Mouse (Mus musculus) adrenal gland, postnatal 10 days (tissue): ENCODE results near the gene Crat. TPM values are rescaled to one million over a fixed set of nuclear protein-coding genes. Genes with fewer than 3 reads are reported as not detected.

Source experiments
- DNase-seq: peaks from one replicate; pipeline ENCODE4 v3.0.0; 2021; ENCODE audit warnings: mixed read lengths
- microRNA-seq: library from miRNA; unstranded; fragments of <30 nt; microRNA quantifications from one replicate; pipeline ENCODE4 v1.2.0, GENCODE M21; 2021
- total RNA-seq, 2 experiments: library from RNA; stranded (reverse); gene quantifications; 2 replicates each; pipeline ENCODE4 v1.2.3; 2021

The Crat gene
- total RNA-seq, 2 experiments from 2014 or later = 317 to 355 TPM

GRCm38 (mm10) chr2:30372726-30373125 lies 42.9 kb downstream of the Crat start:
- no peak for DNase-seq

DNA sequence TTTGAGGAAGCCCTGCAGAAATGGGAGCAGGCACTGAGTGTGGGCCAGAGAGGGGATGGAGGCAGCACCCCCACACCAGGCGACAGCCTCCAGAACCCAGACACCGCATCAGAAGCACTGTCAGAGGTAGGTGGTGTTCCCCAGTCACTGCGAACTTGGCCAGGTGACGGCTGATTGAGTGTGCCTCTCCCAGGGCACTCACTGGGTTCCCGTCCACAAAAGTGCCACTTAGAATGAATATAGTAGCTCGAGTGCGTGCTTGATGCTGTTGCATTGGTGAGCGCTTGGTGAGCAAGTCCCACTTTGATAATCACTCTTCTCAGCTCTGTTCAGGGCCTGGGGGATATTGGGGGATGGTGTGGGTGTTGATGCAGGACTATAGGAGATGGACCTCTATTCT lies 44.1 kb downstream of the Crat start:
- DNase-seq = no peak

DNA sequence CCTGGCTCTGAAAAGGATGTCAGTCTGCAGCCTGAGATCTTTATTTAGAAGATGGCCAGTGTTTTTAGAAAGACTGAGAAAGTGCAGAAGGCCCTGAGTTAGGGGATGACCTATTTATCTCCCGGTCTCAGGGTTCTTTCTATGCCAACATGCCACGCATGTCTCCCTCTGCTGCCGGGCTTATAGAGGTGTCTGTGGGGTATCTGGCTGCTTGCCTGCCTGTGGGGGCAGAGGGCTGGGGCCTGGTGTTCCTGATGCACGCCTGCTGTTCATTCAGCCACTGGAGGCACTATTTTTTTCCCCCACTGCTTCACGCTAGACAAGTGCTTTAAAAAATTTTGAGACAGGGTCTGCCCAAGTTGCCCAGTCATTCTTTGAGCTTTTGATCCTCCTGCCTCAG lies 49.4 kb downstream of the Crat start:
- DNase-seq = no peak

GRCm38 (mm10) chr2:30365281-30366069 lies 50.1 kb downstream of the Crat start:
- peak; percentile 57 for DNase-seq

GRCm38 (mm10) chr2:30363773-30364650 lies 51.6 kb downstream of the Crat start, which contains the start of gene Miga2:
Miga2 (plus strand) TSS chr2:30364233.
- DNase-seq = peak; percentile 99

GRCm38 (mm10) chr2:30362865-30363264 lies 52.7 kb downstream of the Crat start:
- DNase-seq = no peak

DNA sequence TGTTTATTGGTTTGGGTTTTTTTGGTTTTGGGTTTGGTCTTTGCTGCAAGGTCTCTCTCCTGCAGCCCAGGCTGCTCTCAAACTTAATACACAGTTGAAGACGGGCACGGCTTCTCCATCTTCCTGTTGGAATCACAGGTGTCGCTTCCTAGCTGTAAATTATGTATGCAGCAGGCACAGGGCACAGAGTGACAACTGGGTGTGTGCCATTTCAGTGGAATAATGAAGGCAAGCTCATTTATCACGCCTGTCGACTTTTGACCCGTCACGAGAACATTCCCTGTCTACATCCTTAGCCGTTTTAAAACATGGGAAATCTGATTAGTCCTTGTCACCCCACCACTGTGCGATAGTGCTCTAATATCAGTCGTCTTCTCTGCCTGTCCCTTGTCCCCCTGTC lies 55.0 kb downstream of the Crat start:
- no peak for DNase-seq

DNA sequence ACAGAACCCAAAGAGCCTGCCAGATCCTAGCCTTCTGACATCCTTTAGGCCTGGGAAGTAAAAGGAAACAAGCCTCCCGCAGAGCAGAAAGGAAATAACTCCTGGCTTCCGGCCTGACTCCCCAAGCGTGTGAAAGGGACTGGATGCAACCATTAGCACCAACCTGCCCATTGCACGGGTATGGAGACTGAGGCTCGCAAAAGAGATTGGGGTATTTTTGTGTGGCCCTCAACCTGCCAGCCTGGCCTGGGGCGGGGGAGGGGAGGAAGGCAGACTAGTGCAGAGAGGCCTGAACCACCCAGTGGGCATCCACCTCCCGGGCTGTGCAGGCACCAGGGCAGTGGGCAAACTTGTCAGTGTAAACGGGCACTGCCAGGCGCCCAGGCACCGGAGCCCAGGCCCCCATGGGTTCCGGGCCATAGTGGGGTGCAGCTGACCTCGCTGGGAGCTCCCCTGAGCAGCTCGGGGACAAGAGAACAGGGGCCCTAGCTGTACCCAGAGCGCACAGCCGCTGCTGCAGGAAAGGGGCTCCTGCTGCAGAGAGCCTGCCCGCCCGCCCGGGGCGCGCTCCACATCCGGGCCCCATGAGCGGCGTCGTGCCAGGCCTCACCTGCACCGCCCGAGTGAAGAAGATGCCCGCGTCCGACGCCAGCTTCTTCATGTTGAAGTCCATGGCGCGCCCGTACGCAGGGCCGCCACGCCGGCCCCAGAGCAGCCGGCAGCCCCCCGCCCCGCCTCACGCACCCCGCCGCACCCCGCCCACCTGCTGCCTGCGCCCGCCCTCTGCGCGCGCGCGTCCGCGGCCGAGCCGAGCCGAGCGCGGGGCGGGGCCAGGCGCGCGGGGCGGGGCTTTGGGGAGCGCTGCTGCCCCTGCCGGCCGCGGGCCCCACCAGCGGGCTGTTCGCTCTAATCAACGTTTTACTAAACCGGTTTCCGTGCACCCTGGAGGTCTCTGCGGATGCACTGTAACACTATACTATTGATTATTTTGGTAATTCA lies 56.8 kb downstream of the Crat start, which contains the start of gene Sh3glb2:
Gene Sh3glb2, minus strand, starts transcription at position 805 of the 999 bp plus-strand sequence.
- peak; percentile 94 for DNase-seq

DNA sequence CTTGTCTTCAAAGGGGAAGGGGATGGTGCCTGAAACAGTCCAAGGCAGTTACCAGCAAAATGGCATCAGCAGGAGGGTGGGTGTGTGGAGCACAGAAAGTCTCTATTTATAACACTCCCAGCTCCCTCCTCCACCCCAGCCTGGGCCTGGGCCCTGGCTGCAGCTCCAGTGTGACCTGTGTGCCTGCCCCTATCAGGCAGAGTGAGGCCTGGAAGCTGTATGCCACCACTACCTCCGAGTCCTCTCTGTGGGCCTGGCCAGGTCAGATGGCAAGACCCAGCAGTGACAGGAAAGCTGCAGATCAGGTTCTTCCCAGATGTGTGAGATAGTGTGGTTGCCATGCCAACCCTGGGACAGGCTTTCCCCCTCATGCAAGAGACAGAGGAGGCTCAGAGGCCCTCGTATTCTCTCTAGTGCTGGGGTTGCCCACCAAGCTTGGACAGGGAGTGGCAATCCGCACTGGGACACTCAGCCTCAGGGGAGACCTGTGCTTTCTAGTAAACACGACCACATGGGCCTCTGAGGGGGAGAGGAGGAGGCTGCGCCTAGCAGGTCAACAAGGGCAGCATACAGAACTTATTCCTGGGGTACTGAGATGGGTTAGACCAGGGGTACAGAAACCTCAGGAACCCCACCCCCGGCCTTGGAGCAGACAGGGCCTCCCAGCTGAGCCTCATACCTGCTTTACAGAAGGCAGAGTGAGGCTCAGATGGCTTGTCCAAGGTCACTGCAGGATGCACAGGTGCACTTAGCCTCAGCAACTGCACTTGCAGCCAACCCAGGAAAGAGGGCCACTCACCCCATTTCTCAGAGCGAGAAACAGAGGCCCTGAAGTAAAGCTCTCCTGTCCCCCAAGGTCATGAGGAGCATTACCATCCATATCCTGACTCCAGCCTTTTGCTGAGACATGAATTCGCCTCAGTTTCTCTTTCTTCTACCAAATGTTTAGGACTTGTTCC lies 57.8 kb downstream of the Crat start:
- no peak for DNase-seq

DNA sequence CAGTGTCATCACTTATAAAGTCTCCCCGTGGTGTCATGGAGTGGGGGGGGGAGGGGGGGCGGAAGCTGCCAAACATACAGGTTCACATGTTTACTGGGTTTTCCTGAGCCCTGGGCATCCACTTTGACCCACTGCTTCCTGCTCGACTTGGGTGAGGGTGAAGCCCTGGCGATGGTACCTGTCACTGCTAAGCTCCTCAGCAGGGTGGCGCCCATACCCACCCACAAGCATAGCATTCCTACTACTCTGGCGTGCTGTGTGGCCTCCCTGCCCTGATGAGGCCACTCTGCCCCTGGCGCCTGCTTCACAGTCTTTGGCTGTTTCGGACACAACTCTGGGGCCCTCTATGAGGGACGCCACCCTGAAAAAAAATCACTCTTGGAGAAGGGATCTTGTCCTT lies 58.7 kb downstream of the Crat start:
- DNase-seq = no peak

DNA sequence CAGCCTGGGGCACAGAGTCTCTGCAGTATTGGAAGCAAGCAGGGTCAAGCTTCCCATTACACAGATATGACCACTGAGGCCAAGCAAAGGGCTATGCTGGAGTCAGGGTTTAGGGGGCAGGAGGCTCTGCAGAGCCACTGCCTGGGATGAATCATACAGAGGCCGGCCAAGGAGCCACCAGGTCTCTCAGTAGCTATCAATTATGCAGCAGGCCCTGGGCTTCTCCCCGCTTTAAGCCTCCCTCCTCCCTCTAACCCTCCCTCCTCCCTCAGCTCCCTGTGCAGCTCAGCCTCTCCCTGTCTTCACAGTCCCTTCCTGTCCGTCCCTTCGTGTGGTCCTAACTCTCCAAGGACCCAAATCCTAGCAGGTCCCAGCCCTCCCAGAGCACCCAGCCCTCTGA lies 59.3 kb downstream of the Crat start:
- DNase-seq = no peak

DNA sequence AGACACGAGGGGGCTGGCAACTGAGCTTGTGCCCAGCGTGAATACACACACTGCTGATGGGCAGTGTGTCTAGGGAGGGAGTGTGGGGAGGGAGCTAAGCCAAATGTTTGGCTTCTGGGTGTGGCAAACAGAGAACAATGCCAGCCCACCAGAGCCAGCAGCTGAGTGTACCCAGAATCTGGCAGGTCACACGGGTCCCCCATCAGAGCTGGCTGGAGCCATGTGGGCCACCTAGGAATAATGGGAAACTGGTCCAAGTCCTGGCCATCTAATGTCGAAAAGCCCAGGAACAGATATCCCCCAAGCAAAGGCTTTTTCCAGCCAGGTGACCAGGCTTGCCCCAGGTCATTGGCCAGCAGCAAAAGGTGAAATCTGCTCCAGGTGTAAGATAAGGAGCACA lies 59.8 kb downstream of the Crat start:
- no peak for DNase-seq

DNA sequence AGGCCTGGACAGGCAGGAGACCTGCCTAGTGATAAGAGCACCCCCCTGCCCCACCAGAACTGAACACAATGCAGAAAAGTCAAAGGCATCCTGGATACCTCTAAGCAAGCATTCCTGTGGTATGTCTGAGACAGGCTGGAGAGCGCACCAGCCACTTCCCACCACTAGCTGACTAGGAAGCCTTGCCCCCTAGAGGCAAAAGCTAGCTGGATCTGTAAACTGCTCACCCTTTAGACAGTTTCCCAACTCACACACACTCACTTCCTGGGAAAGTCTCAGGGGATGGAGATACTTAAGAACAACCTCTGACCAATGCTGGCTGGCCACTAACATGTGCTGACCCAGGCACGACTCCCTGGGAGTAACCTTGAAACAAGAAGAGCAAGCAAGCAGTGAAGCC lies 64.5 kb downstream of the Crat start:
- DNase-seq = peak; percentile 52

Small RNAs within 50 kb of the gene (microRNA-seq; reads per million reads assigned to microRNA genes)
- not detected for gene Gm47292

Other genes with a start within 250 kb of the Crat start
- gene Endog, start 244.3 kb downstream of the Crat start, total RNA-seq = 10 to 100 TPM; 55.6 to 58.2 TPM
- gene Spout1, start 237.4 kb downstream of the Crat start, total RNA-seq = 10 to 100 TPM; 18.1 TPM
- 10 to 100 TPM; 27.4 to 27.9 TPM for gene Kyat1, start 210.0 kb downstream of the Crat start, total RNA-seq
- 10 to 100 TPM; 43.5 to 53.2 TPM for gene Lrrc8a, start 178.1 kb downstream of the Crat start, total RNA-seq
- 1 to 10 TPM; 1.9 to 2.0 TPM for gene Gm28035, start 175.2 kb downstream of the Crat start, total RNA-seq
- gene Phyhd1, start 149.6 kb downstream of the Crat start, total RNA-seq = 10 to 100 TPM; 23.7 to 24.1 TPM
- not detected for gene Gm28038, start 134.8 kb downstream of the Crat start, total RNA-seq
- gene Dolk, start 129.5 kb downstream of the Crat start, total RNA-seq = 10 to 100 TPM; 43.4 to 46.2 TPM
- 10 to 100 TPM; 37.9 to 45.3 TPM for gene Nup188, start 129.4 kb downstream of the Crat start, total RNA-seq
- gene Sh3glb2, start 56.5 kb downstream of the Crat start, total RNA-seq = 10 to 100 TPM; 70.9 to 89.7 TPM
- gene Miga2, start 51.6 kb downstream of the Crat start, total RNA-seq = 100 to 1,000 TPM in 1 of 2 experiments, 10 to 100 TPM in 1; 97.5 to 111 TPM
- gene Dolpp1, start 23.6 kb downstream of the Crat start, total RNA-seq = 10 to 100 TPM; 14.5 to 23.6 TPM
- gene Ptpa, start 226 bp upstream of the Crat start, total RNA-seq = 100 to 1,000 TPM; 152 to 170 TPM
- gene Ier5l, start 58.4 kb upstream of the Crat start, total RNA-seq = 1 to 10 TPM; 5.9 to 8.4 TPM
- gene Cstad, start 179.2 kb upstream of the Crat start, total RNA-seq = 1 to 10 TPM; 1.7 to 3.7 TPM